Mouse (Mus musculus) lung, embryonic 16.5 days (tissue): ENCODE results near the gene Mecom. TPM values are rescaled to one million over a fixed set of nuclear protein-coding genes. Genes with fewer than 3 reads are reported as not detected.

ENCODE experiments used
- ATAC-seq: fragments of 200-750 bp; cut with Nextera tagmentation; 2 replicates; pipeline ENCODE4 v1.8.0; 2017; ENCODE audit warnings: low read depth, mild to moderate bottlenecking, moderate library complexity
- H3K27ac ChIP-seq: fragments of 300-500 bp; sonication (generic); 2 replicates; pipeline ENCODE4 v1.5.1; 2014; ENCODE audit warnings: mild to moderate bottlenecking, control low read depth, low read length
- H3K27me3 ChIP-seq: fragments of 300-500 bp; sonication (generic); 2 replicates; pipeline ENCODE4 v1.6.1; 2014; ENCODE audit warnings: low read depth, low read length, mixed read lengths; ENCODE audit not compliant: control insufficient read depth, insufficient read depth
- H3K36me3 ChIP-seq: fragments of 300-500 bp; sonication (generic); 2 replicates; pipeline ENCODE4 v1.6.1; 2014; ENCODE audit warnings: low read length; ENCODE audit not compliant: control insufficient read depth, insufficient read depth
- H3K4me1 ChIP-seq: fragments of 300-500 bp; sonication (generic); replicated peaks from 2 replicates; pipeline ENCODE4 v1.6.1; 2014; ENCODE audit warnings: low read length, mixed read lengths; ENCODE audit not compliant: control insufficient read depth, insufficient read depth
- H3K4me2 ChIP-seq: fragments of 300-500 bp; sonication (generic); 2 replicates; pipeline ENCODE4 v1.6.1; 2014; ENCODE audit warnings: low read depth, low read length, control low read depth
- H3K4me3 ChIP-seq: fragments of 300-500 bp; sonication (generic); 2 replicates; pipeline ENCODE4 v1.5.1; 2014; ENCODE audit warnings: mild to moderate bottlenecking, low read length, control low read depth
- H3K9ac ChIP-seq: fragments of 300-500 bp; sonication (generic); 2 replicates; pipeline ENCODE4 v1.6.1; 2014; ENCODE audit warnings: low read length, control low read depth
- H3K9me3 ChIP-seq: fragments of 300-500 bp; sonication (generic); 2 replicates; pipeline ENCODE4 v1.6.1; 2016; ENCODE audit warnings: low read length; ENCODE audit not compliant: control insufficient read depth
- WGBS: fragments of 180-500 bp; shearing (Covaris S2); extraction: QIAGEN DNeasy Blood & Tissue Kit; methylation state at CpG from one replicate; pipeline ENCODE4 v1.1.7; 2014; 5-methylcytosine and 5-hydroxymethylcytosine counted together
- polyA plus RNA-seq: library from polyadenylated mRNA; unstranded; fragments of >200 nt; fragmentation: Nextera tagmentation; extraction: Ambion mirVana; gene quantifications from 2 replicates; pipeline ENCODE4 v1.2.1, GENCODE M21; 2015

Gene Mecom
- polyA plus RNA-seq, 1 experiment from 2014 or later, result 73.4 TPM

GRCm38 (mm10) chr3:30510105-30510504 is 37.7 kb downstream of the Mecom start:
- Histone ChIP-seq H3K9me3 (no peaks in the 10 kb centered on the region), H3K27me3 (peaks cover 8% of the 10 kb centered on the region), H3K4me3 (peak overlapping the region; percentile 75), H3K4me1 (peaks cover 12% of the 10 kb centered on the region), H3K27ac (peak overlapping the region; percentile 98), H3K9ac (peak overlapping the region; percentile 88), H3K36me3 (no peaks in the 10 kb centered on the region), H3K4me2 (peak overlapping the region; percentile 77)
- ATAC-seq, result no peak
- WGBS, result 2% methylated on average over 16 of the region's 16 CpGs

- Histone ChIP-seq H3K4me1 (peaks cover 12% of the 10 kb centered on the region), H3K27ac (peak overlapping the region; percentile 98), H3K9me3 (no peaks in the 10 kb centered on the region), H3K4me2 (peak overlapping the region; percentile 77), H3K27me3 (peaks cover 8% of the 10 kb centered on the region), H3K36me3 (no peaks in the 10 kb centered on the region), H3K9ac (peak overlapping the region; percentile 88), H3K4me3 (peak overlapping the region; percentile 75)
- ATAC-seq, result peak; percentile 27
- WGBS, result under 1% methylated on average over 44 of the region's 55 CpGs
Measured at GRCm38 (mm10) chr3:30508930-30509910, 38.6 kb downstream of the Mecom start.

GRCm38 (mm10) chr3:30508296-30508929 is 39.4 kb downstream of the Mecom start:
- Histone ChIP-seq H3K4me2 (peak overlapping the region; percentile 77), H3K4me1 (peaks cover 16% of the 10 kb centered on the region), H3K4me3 (peak overlapping the region; percentile 75), H3K36me3 (no peaks in the 10 kb centered on the region), H3K27ac (peak overlapping the region; percentile 98), H3K9me3 (no peaks in the 10 kb centered on the region), H3K9ac (peak overlapping the region; percentile 88), H3K27me3 (peaks cover 8% of the 10 kb centered on the region)
- peak; percentile 69 for ATAC-seq
- under 1% methylated on average over 68 of the region's 73 CpGs for WGBS

- peaks cover 8% of the 10 kb centered on the region for H3K27me3 ChIP-seq
- H3K4me1 ChIP-seq, result peaks cover 16% of the 10 kb centered on the region
- peak overlapping the region; percentile 75 for H3K4me3 ChIP-seq
- no peaks in the 10 kb centered on the region for H3K9me3 ChIP-seq
- under 1% methylated on average over 40 of the region's 41 CpGs for WGBS
- H3K9ac ChIP-seq, result peak overlapping the region; percentile 88
- peak overlapping the region; percentile 98 for H3K27ac ChIP-seq
- peak overlapping the region; percentile 77 for H3K4me2 ChIP-seq
- no peaks in the 10 kb centered on the region for H3K36me3 ChIP-seq
- no peak for ATAC-seq
Measured at GRCm38 (mm10) chr3:30507576-30508295, 40.1 kb downstream of the Mecom start.

GRCm38 (mm10) chr3:30507028-30507575 is 40.7 kb downstream of the Mecom start:
- Histone ChIP-seq H3K4me2 (peak overlapping the region; percentile 77), H3K36me3 (no peaks in the 10 kb centered on the region), H3K9me3 (no peaks in the 10 kb centered on the region), H3K9ac (peak overlapping the region; percentile 88), H3K27ac (peak overlapping the region; percentile 98), H3K4me3 (peak overlapping the region; percentile 75), H3K4me1 (peaks cover 13% of the 10 kb centered on the region), H3K27me3 (peaks cover 6% of the 10 kb centered on the region)
- WGBS, result under 1% methylated on average over 22 of the region's 22 CpGs
- ATAC-seq, result no peak

GRCm38 (mm10) chr3:30506329-30507027 is 41.3 kb downstream of the Mecom start:
- WGBS, result 10% methylated on average over 17 of the region's 17 CpGs
- Histone ChIP-seq H3K27ac (peak overlapping the region; percentile 98), H3K4me3 (peak overlapping the region; percentile 75), H3K27me3 (peaks cover 6% of the 10 kb centered on the region), H3K4me1 (peaks cover 13% of the 10 kb centered on the region), H3K36me3 (no peaks in the 10 kb centered on the region), H3K9me3 (no peaks in the 10 kb centered on the region), H3K4me2 (peak overlapping the region; percentile 77), H3K9ac (peak overlapping the region; percentile 88)
- no peak for ATAC-seq

- H3K4me2 ChIP-seq, result peak overlapping the region; percentile 39
- WGBS, result 42% methylated on average over 16 of the region's 16 CpGs
- peaks cover 13% of the 10 kb centered on the region for H3K4me1 ChIP-seq
- H3K9ac ChIP-seq, result peak overlapping the region; percentile 41
- ATAC-seq, result no peak
- peak overlapping the region; percentile 7; the same call in 1 of the 2 replicates for H3K4me3 ChIP-seq
- H3K9me3 ChIP-seq, result no peaks in the 10 kb centered on the region
- no peaks in the 10 kb centered on the region for H3K36me3 ChIP-seq
- peak overlapping the region; percentile 93 for H3K27ac ChIP-seq
- H3K27me3 ChIP-seq, result peaks cover 2% of the 10 kb centered on the region
Measured at GRCm38 (mm10) chr3:30505741-30506251, 42.0 kb downstream of the Mecom start.

GRCm38 (mm10) chr3:30504561-30504960 is 43.2 kb downstream of the Mecom start:
- Histone ChIP-seq H3K27ac (peak overlapping the region; percentile 93), H3K4me2 (peak overlapping the region; percentile 39), H3K4me1 (peaks cover 8% of the 10 kb centered on the region), H3K36me3 (no peaks in the 10 kb centered on the region), H3K9me3 (no peaks in the 10 kb centered on the region), H3K9ac (peak overlapping the region; percentile 44; the same call in 1 of the 2 replicates), H3K27me3 (no peaks in the 10 kb centered on the region), H3K4me3 (0 out of 2 replicates have a peak overlapping the region, but pooled peaks have one; percentile 13)
- peak; percentile 48 for ATAC-seq
- 34% methylated on average over 7 of the region's 7 CpGs for WGBS
